Mouse (Mus musculus): Measurements from ENCODE around the gene Prkce. TPM values are rescaled to one million over a fixed set of nuclear protein-coding genes. Genes with fewer than 3 reads are reported as not detected.

Prkce gene
- polyA plus RNA-seq, 1 experiment from 2014 or later, result 48.0 TPM

- ATAC-seq (ENCODE audit: low FRiP score), result no peak
- H3K27ac ChIP-seq (replicated peaks), result no peak overlapping the region
- no peaks in the 10 kb centered on the region for H3K9me3 ChIP-seq (replicated peaks)
- H3K4me3 ChIP-seq (replicated peaks), result no peak overlapping the region
- H3K36me3 ChIP-seq, result peaks cover 6% of the 10 kb centered on the region; the same call in 1 of the 2 replicates
- H3K9ac ChIP-seq (replicated peaks), result no peak overlapping the region
- H3K4me2 ChIP-seq, result no peak overlapping the region
- 98% methylated on average over 9 of the region's 9 CpGs for WGBS
- H3K4me1 ChIP-seq, result peaks cover 11% of the 10 kb centered on the region
- H3K27me3 ChIP-seq (replicated peaks), result no peaks in the 10 kb centered on the region
Measured at GRCm38 (mm10) chr17:86503208-86503897, 335.8 kb downstream of the Prkce start.

- H3K36me3 ChIP-seq, result peaks cover 5% of the 10 kb centered on the region; the same call in 1 of the 2 replicates
- no peaks in the 10 kb centered on the region for H3K4me1 ChIP-seq
- no peak within 1 kb of the TSS for H3K9ac ChIP-seq (replicated peaks)
- ATAC-seq (ENCODE audit: low FRiP score), result no peak
- WGBS, result 91% methylated on average over 8 of the region's 8 CpGs
- H3K9me3 ChIP-seq (replicated peaks), result no peaks in the 10 kb centered on the region
- H3K4me3 ChIP-seq (replicated peaks), result no peak within 1 kb of the TSS
- no peak within 1 kb of the TSS for H3K27ac ChIP-seq (replicated peaks)
- no peak within 1 kb of the TSS for H3K4me2 ChIP-seq
- no peaks in the 10 kb centered on the region for H3K27me3 ChIP-seq (replicated peaks)
Measured at GRCm38 (mm10) chr17:86505183-86505631, 337.6 kb downstream of the Prkce start, which contains the start of gene Gm10309. Gene Gm10309 (minus strand): TSS chr17:86505232.

- H3K27ac ChIP-seq (replicated peaks), result 0 out of 2 replicates have a peak overlapping the region, but pooled peaks have one; percentile 15
- no peak overlapping the region for H3K4me3 ChIP-seq (replicated peaks)
- WGBS, result 80% methylated on average over 5 of the region's 5 CpGs
- no peak for ATAC-seq (ENCODE audit: low FRiP score)
- no peak overlapping the region for H3K4me2 ChIP-seq
- no peaks in the 10 kb centered on the region for H3K27me3 ChIP-seq (replicated peaks)
- no peaks in the 10 kb centered on the region for H3K4me1 ChIP-seq
- H3K36me3 ChIP-seq, result peaks cover 7% of the 10 kb centered on the region; the same call in 1 of the 2 replicates
- H3K9me3 ChIP-seq (replicated peaks), result no peaks in the 10 kb centered on the region
- no peak overlapping the region for H3K9ac ChIP-seq (replicated peaks)
Measured at GRCm38 (mm10) chr17:86506881-86507280, 339.3 kb downstream of the Prkce start.

- 74% methylated on average over 19 of the region's 19 CpGs for WGBS
- ATAC-seq (ENCODE audit: low FRiP score), result no peak
- Histone ChIP-seq H3K9me3 (replicated peaks) (no peaks in the 10 kb centered on the region), H3K36me3 (peaks cover 7% of the 10 kb centered on the region; the same call in 1 of the 2 replicates), H3K9ac (replicated peaks) (no peak overlapping the region), H3K4me2 (no peak overlapping the region), H3K4me1 (no peaks in the 10 kb centered on the region), H3K27me3 (replicated peaks) (no peaks in the 10 kb centered on the region), H3K27ac (replicated peaks) (no peak overlapping the region), H3K4me3 (replicated peaks) (no peak overlapping the region)
Measured at GRCm38 (mm10) chr17:86507342-86508211, 340.0 kb downstream of the Prkce start.

GRCm38 (mm10) chr17:86508212-86508490 is 340.6 kb downstream of the Prkce start:
- Histone ChIP-seq H3K4me1 (no peaks in the 10 kb centered on the region), H3K9me3 (replicated peaks) (no peaks in the 10 kb centered on the region), H3K36me3 (0 out of 2 replicates have a peak, but pooled peaks cover 4% of the 10 kb centered on the region), H3K4me3 (replicated peaks) (no peak overlapping the region), H3K27me3 (replicated peaks) (no peaks in the 10 kb centered on the region), H3K9ac (replicated peaks) (no peak overlapping the region), H3K27ac (replicated peaks) (no peak overlapping the region), H3K4me2 (no peak overlapping the region)
- ATAC-seq (ENCODE audit: low FRiP score), result no peak
- WGBS, result 94% methylated on average over 3 of the region's 3 CpGs

GRCm38 (mm10) chr17:86509871-86510270 is 342.3 kb downstream of the Prkce start:
- no peak for ATAC-seq (ENCODE audit: low FRiP score)
- H3K4me1 ChIP-seq, result no peaks in the 10 kb centered on the region

GRCm38 (mm10) chr17:86514974-86515620 is 347.5 kb downstream of the Prkce start:
- no peaks in the 10 kb centered on the region for H3K27me3 ChIP-seq (replicated peaks)
- no peak overlapping the region for H3K4me2 ChIP-seq
- WGBS, result 82% methylated on average over 13 of the region's 13 CpGs
- 0 out of 2 replicates have a peak, but pooled peaks cover 2% of the 10 kb centered on the region for H3K36me3 ChIP-seq
- H3K9me3 ChIP-seq (replicated peaks), result no peaks in the 10 kb centered on the region
- no peak overlapping the region for H3K9ac ChIP-seq (replicated peaks)
- no peak overlapping the region for H3K4me3 ChIP-seq (replicated peaks)
- H3K4me1 ChIP-seq, result no peaks in the 10 kb centered on the region
- ATAC-seq (ENCODE audit: low FRiP score), result no peak
- no peak overlapping the region for H3K27ac ChIP-seq (replicated peaks)

More at GRCm38 (mm10) chr17:86509871-86510270, 342.3 kb downstream of the Prkce start:
- no peaks in the 10 kb centered on the region for H3K27me3 ChIP-seq (replicated peaks)
- H3K4me2 ChIP-seq, result no peak overlapping the region
- no peak overlapping the region for H3K9ac ChIP-seq (replicated peaks)
- H3K27ac ChIP-seq (replicated peaks), result no peak overlapping the region
- H3K4me3 ChIP-seq (replicated peaks), result no peak overlapping the region
- H3K9me3 ChIP-seq (replicated peaks), result no peaks in the 10 kb centered on the region
- 0 out of 2 replicates have a peak, but pooled peaks cover 4% of the 10 kb centered on the region for H3K36me3 ChIP-seq
- 66% methylated on average over 5 of the region's 5 CpGs for WGBS

GRCm38 (mm10) chr17:86516630-86517029 is 349.0 kb downstream of the Prkce start:
- H3K4me3 ChIP-seq (replicated peaks), result no peak overlapping the region
- no peak overlapping the region for H3K9ac ChIP-seq (replicated peaks)
- ATAC-seq (ENCODE audit: low FRiP score), result no peak
- no peaks in the 10 kb centered on the region for H3K36me3 ChIP-seq
- H3K4me1 ChIP-seq, result no peaks in the 10 kb centered on the region
- no peaks in the 10 kb centered on the region for H3K9me3 ChIP-seq (replicated peaks)
- H3K4me2 ChIP-seq, result no peak overlapping the region
- H3K27ac ChIP-seq (replicated peaks), result no peak overlapping the region
- no peaks in the 10 kb centered on the region for H3K27me3 ChIP-seq (replicated peaks)
- 83% methylated on average over 5 of the region's 5 CpGs for WGBS

- H3K4me3 ChIP-seq (replicated peaks), result no peak overlapping the region
- H3K9ac ChIP-seq (replicated peaks), result no peak overlapping the region
- WGBS, result 90% methylated on average over 7 of the region's 7 CpGs
- no peak overlapping the region for H3K27ac ChIP-seq (replicated peaks)
- ATAC-seq (ENCODE audit: low FRiP score), result no peak
- H3K4me2 ChIP-seq, result no peak overlapping the region
- H3K27me3 ChIP-seq (replicated peaks), result no peaks in the 10 kb centered on the region
- H3K36me3 ChIP-seq, result no peaks in the 10 kb centered on the region
- H3K4me1 ChIP-seq, result no peaks in the 10 kb centered on the region
- H3K9me3 ChIP-seq (replicated peaks), result no peaks in the 10 kb centered on the region
Measured at GRCm38 (mm10) chr17:86518604-86519003, 351.0 kb downstream of the Prkce start.

- no peaks in the 10 kb centered on the region for H3K4me1 ChIP-seq
- H3K36me3 ChIP-seq, result no peaks in the 10 kb centered on the region
- H3K4me3 ChIP-seq (replicated peaks), result no peak overlapping the region
- no peak overlapping the region for H3K9ac ChIP-seq (replicated peaks)
- 96% methylated on average over 11 of the region's 11 CpGs for WGBS
- no peaks in the 10 kb centered on the region for H3K9me3 ChIP-seq (replicated peaks)
- no peak overlapping the region for H3K27ac ChIP-seq (replicated peaks)
- no peak for ATAC-seq (ENCODE audit: low FRiP score)
- no peak overlapping the region for H3K4me2 ChIP-seq
- H3K27me3 ChIP-seq (replicated peaks), result no peaks in the 10 kb centered on the region
Measured at GRCm38 (mm10) chr17:86521252-86521651, 353.7 kb downstream of the Prkce start.

- 92% methylated on average over 5 of the region's 5 CpGs for WGBS
- ATAC-seq (ENCODE audit: low FRiP score), result no peak
- Histone ChIP-seq H3K4me3 (replicated peaks) (no peak overlapping the region), H3K27me3 (replicated peaks) (no peaks in the 10 kb centered on the region), H3K9me3 (replicated peaks) (no peaks in the 10 kb centered on the region), H3K4me1 (no peaks in the 10 kb centered on the region), H3K27ac (replicated peaks) (no peak overlapping the region), H3K36me3 (no peaks in the 10 kb centered on the region), H3K4me2 (no peak overlapping the region), H3K9ac (replicated peaks) (no peak overlapping the region)
Measured at GRCm38 (mm10) chr17:86522649-86523048, 355.1 kb downstream of the Prkce start.
